Mouse (Mus musculus) layer of hippocampus, adult 2 months (tissue): ENCODE measurements around the gene Amph. TPM values are rescaled to one million over a fixed set of nuclear protein-coding genes. Genes with fewer than 3 reads are reported as not detected.
A peak's percentile ranks its signal among the peaks of the same experiment; 100 is the strongest.

Experiments used
- DNase-seq, 2 experiments: peaks; one replicate each; pipeline ENCODE4 v3.0.0; 2022; ENCODE audit warnings: low spot score in 2 of 2
- H3K27ac ChIP-seq: fragments of 200-600 bp; 2 replicates; pipeline ENCODE4 v1.8.1; 2022
- H3K4me3 ChIP-seq: fragments of 200-600 bp; 2 replicates; pipeline ENCODE4 v1.8.1; 2022; ENCODE audit warnings: mild to moderate bottlenecking
- CTCF ChIP-seq: fragments of 200-600 bp; conservative IDR thresholded peaks from 2 replicates; pipeline ENCODE4 v1.8.1; 2022; ENCODE audit warnings: antibody characterized with exemption, mild to moderate bottlenecking, moderate library complexity
- total RNA-seq, 2 experiments: library from RNA; stranded (reverse); gene quantifications; 2 replicates each; pipeline ENCODE4 v1.2.3; 2021

Amph gene
- total RNA-seq, 2 experiments from 2014 or later: 231 to 253 TPM

GRCm38 (mm10) chr13:19126912-19127552 is 179.0 kb downstream of the Amph start:
- TF ChIP-seq CTCF: no peak
- no peak overlapping the region for H3K4me3 ChIP-seq
- DNase-seq: no peak

GRCm38 (mm10) chr13:19133833-19134232 is 185.8 kb downstream of the Amph start:
- Histone ChIP-seq H3K4me3 (no peak overlapping the region), H3K27ac (no peak overlapping the region)
- peak; percentile 89 for TF ChIP-seq CTCF
- peak; percentile 63 for DNase-seq

More at GRCm38 (mm10) chr13:19126912-19127552, 179.0 kb downstream of the Amph start:
- H3K27ac ChIP-seq: no peak overlapping the region

GRCm38 (mm10) chr13:19137212-19137611 is 189.2 kb downstream of the Amph start:
- Histone ChIP-seq H3K27ac (no peak overlapping the region), H3K4me3 (no peak overlapping the region)
- TF ChIP-seq CTCF: no peak
- DNase-seq: no peak

- H3K27ac ChIP-seq: no peak overlapping the region
- no peak for DNase-seq
- no peak for TF ChIP-seq CTCF
- no peak overlapping the region for H3K4me3 ChIP-seq
Observed at GRCm38 (mm10) chr13:19137932-19138331, 189.9 kb downstream of the Amph start.

- no peak for TF ChIP-seq CTCF
- Histone ChIP-seq H3K27ac (no peak overlapping the region), H3K4me3 (no peak overlapping the region)
- no peak for DNase-seq
Observed at GRCm38 (mm10) chr13:19138550-19138949, 190.5 kb downstream of the Amph start.

- no peak for TF ChIP-seq CTCF
- Histone ChIP-seq H3K4me3 (no peak overlapping the region), H3K27ac (no peak overlapping the region)
- no peak for DNase-seq
Observed at GRCm38 (mm10) chr13:19139104-19139503, 191.1 kb downstream of the Amph start.

GRCm38 (mm10) chr13:19139771-19140170 is 191.8 kb downstream of the Amph start:
- DNase-seq: no peak
- no peak for TF ChIP-seq CTCF
- H3K4me3 ChIP-seq: no peak overlapping the region
- H3K27ac ChIP-seq: no peak overlapping the region

- peak overlapping the region; percentile 57; the same call in 1 of the 2 replicates for H3K27ac ChIP-seq
- DNase-seq: peak in 1 of 2 experiments; percentile 35
- no peak for TF ChIP-seq CTCF
- no peak overlapping the region for H3K4me3 ChIP-seq
Observed at GRCm38 (mm10) chr13:19143766-19144165, 195.8 kb downstream of the Amph start.

GRCm38 (mm10) chr13:19147468-19147867 is 199.5 kb downstream of the Amph start:
- no peak overlapping the region for H3K27ac ChIP-seq
- DNase-seq: no peak
- TF ChIP-seq CTCF: no peak
- no peak overlapping the region for H3K4me3 ChIP-seq

GRCm38 (mm10) chr13:19149574-19149973 is 201.6 kb downstream of the Amph start:
- Histone ChIP-seq H3K27ac (no peak overlapping the region), H3K4me3 (no peak overlapping the region)
- no peak for TF ChIP-seq CTCF
- DNase-seq: no peak

- no peak for DNase-seq
- H3K27ac ChIP-seq: no peak overlapping the region
- H3K4me3 ChIP-seq: no peak overlapping the region
- TF ChIP-seq CTCF: no peak
Observed at GRCm38 (mm10) chr13:19150438-19151301, 202.7 kb downstream of the Amph start.

- Histone ChIP-seq H3K4me3 (no peak overlapping the region), H3K27ac (no peak overlapping the region)
- TF ChIP-seq CTCF: no peak
- no peak for DNase-seq
Observed at GRCm38 (mm10) chr13:19152126-19152525, 204.1 kb downstream of the Amph start.

GRCm38 (mm10) chr13:19158484-19158883 is 210.5 kb downstream of the Amph start:
- no peak overlapping the region for H3K4me3 ChIP-seq
- TF ChIP-seq CTCF: peak; percentile 94
- H3K27ac ChIP-seq: no peak overlapping the region
- peak; percentile 56 to 75 for DNase-seq
